Mouse (Mus musculus) ES-E14 (cell line): ENCODE measurements around the gene Slc25a51. TPM values are rescaled to one million over a fixed set of nuclear protein-coding genes. Genes with fewer than 3 reads are reported as not detected.
A peak's percentile ranks its signal among the peaks of the same experiment; 100 is the strongest.

Source experiments
- DNase-seq: peaks from one replicate; pipeline ENCODE4 v3.0.0-alpha.2; 2013; ENCODE audit warnings: low read depth, low spot score
- H3K27ac ChIP-seq: 2 replicates; pipeline ENCODE4 v1.5.1; 2012; ENCODE audit warnings: low read depth, mild to moderate bottlenecking, low read length, moderate library complexity, mixed read lengths; ENCODE audit not compliant: poor library complexity, insufficient read depth, severe bottlenecking
- H3K36me3 ChIP-seq: 2 replicates; pipeline ENCODE4 v1.6.1; 2012; ENCODE audit warnings: mild to moderate bottlenecking, low read length, moderate library complexity, mixed read lengths; ENCODE audit not compliant: control insufficient read depth, poor library complexity, insufficient read depth, severe bottlenecking
- H3K4me1 ChIP-seq, 2 experiments: fragments of 150-350 bp in 1 of 2; sonication (generic) in 1 of 2; 2 replicates each; pipeline ENCODE4 v1.6.1; 2012; ENCODE audit warnings: low read length in 2 of 2, mild to moderate bottlenecking in 1 of 2, mixed read lengths in 1 of 2; ENCODE audit not compliant: control insufficient read depth in 2 of 2, insufficient read depth in 2 of 2, poor library complexity in 1 of 2
- H3K4me3 ChIP-seq, 2 experiments: fragments of 150-350 bp in 1 of 2; sonication (generic) in 1 of 2; 2 replicates each; pipeline ENCODE4 v1.5.1; 2012; ENCODE audit warnings: low read length in 2 of 2, low read depth in 1 of 2, mild to moderate bottlenecking in 1 of 2, mixed read lengths in 1 of 2; ENCODE audit not compliant: insufficient read depth in 1 of 2, poor library complexity in 1 of 2, severe bottlenecking in 1 of 2
- H3K9ac ChIP-seq: 2 replicates; pipeline ENCODE4 v1.6.1; 2012; ENCODE audit warnings: low read depth, mild to moderate bottlenecking, low read length, mixed read lengths; ENCODE audit not compliant: poor library complexity, insufficient read depth, severe bottlenecking
- H3K9me3 ChIP-seq: fragments of 150-350 bp; sonication (generic); 2 replicates; pipeline ENCODE4 v1.6.1; 2012; ENCODE audit warnings: low read depth, mild to moderate bottlenecking, low read length; ENCODE audit not compliant: control insufficient read depth, insufficient read depth
- CHD2 ChIP-seq: IDR thresholded peaks from 2 replicates; pipeline ENCODE4 v1.6.1; 2014; ENCODE audit warnings: mild to moderate bottlenecking, low read depth, low read length, inconsistent platforms
- HCFC1 ChIP-seq: IDR thresholded peaks from 2 replicates; pipeline ENCODE4 v1.6.1; 2012; ENCODE audit warnings: low read length, inconsistent platforms, borderline replicate concordance; ENCODE audit not compliant: insufficient read depth
- MAFK ChIP-seq: IDR thresholded peaks from 2 replicates; pipeline ENCODE4 v1.6.1; 2014; ENCODE audit warnings: mild to moderate bottlenecking, low read depth, low read length, inconsistent platforms; ENCODE audit not compliant: insufficient read depth
- ZC3H11A ChIP-seq: IDR thresholded peaks from 2 replicates; pipeline ENCODE4 v1.6.1; 2012; ENCODE audit warnings: low read depth, mild to moderate bottlenecking, inconsistent platforms, low read length, borderline replicate concordance
- ZNF384 ChIP-seq: IDR thresholded peaks from 2 replicates; pipeline ENCODE4 v1.6.1; 2012; ENCODE audit warnings: low read depth, low read length, inconsistent platforms
- in situ Hi-C, 2 experiments: fragments of 600-800 bp; cut with MboI; formaldehyde crosslinking; loops; one replicate each; pipeline ENCODE4 v1.15.1; 2025; ENCODE audit warnings: low sequenced_read_pairs in 2 of 2, inconsistent platforms in 1 of 2; ENCODE audit not compliant: unreplicated experiment in 2 of 2
- total RNA-seq: library from RNA; depleted of rRNA; stranded (reverse); fragments of 300-350 nt; gene quantifications from 2 replicates; pipeline ENCODE4 v1.2.3, GENCODE M21; 2012

The Slc25a51 gene
- total RNA-seq, 1 experiment: 38.1 TPM

GRCm38 (mm10) chr4:45423406-45423805, 14.8 kb upstream of the Slc25a51 start:
- Histone ChIP-seq H3K4me1 (peaks cover 15 to 42% of the 10 kb centered on the region in 2 experiments), H3K9ac (0 out of 2 replicates have a peak overlapping the region, but pooled peaks have one; percentile 37), H3K27ac (no peak overlapping the region), H3K4me3 (no peak overlapping the region; a peak in 1 of 4 replicates), H3K9me3 (no peaks in the 10 kb centered on the region), H3K36me3 (peaks cover 3% of the 10 kb centered on the region; the same call in 1 of the 2 replicates)
- TF ChIP-seq CHD2 (no peak), ZC3H11A (no peak), ZNF384 (no peak), HCFC1 (no peak), MAFK (no peak)
- in situ Hi-C loops: loop anchor here in 1 of 2 experiments (25.0 kb wide), 1 partner anchor 364 kb away; the partner anchor contains the start of gene Aldh1b1
- peak; percentile 65 for DNase-seq

DNA sequence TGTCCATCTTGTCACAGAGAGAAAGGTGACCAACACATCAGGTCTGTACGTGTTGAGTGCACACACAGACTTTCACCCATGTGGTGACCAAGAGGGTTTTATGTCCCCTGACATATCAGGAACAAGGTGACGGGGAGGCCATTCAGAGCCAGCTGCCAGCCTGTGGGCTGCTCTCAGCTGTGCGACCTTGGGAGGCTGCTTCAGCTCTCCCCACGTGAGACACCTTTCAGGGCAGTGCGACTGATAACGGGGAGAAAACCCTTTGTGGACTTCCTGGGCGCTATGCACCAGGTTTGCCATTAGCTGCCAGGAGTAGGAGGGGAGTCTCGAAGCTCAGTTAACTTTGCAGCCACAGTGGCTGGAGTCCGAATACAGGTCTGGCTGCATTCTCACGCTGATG, 14.1 kb upstream of the Slc25a51 start:
- TF ChIP-seq CHD2: no peak
- no peak for TF ChIP-seq HCFC1
- no peak for TF ChIP-seq MAFK
- no peak for TF ChIP-seq ZNF384
- TF ChIP-seq ZC3H11A: no peak
- H3K36me3 ChIP-seq: peaks cover 3% of the 10 kb centered on the region; the same call in 1 of the 2 replicates
- no peak overlapping the region for H3K27ac ChIP-seq
- in situ Hi-C loops: loop anchor here in 1 of 2 experiments (25.0 kb wide), 1 partner anchor 365 kb away; the partner anchor contains the start of gene Aldh1b1
- no peaks in the 10 kb centered on the region for H3K9me3 ChIP-seq
- H3K9ac ChIP-seq: no peak overlapping the region; the same call in 1 of the 2 replicates
- no peak for DNase-seq
- H3K4me1 ChIP-seq: peaks cover 15 to 42% of the 10 kb centered on the region in 2 experiments
- no peak overlapping the region for H3K4me3 ChIP-seq

GRCm38 (mm10) chr4:45421519-45422260, 13.1 kb upstream of the Slc25a51 start:
- H3K4me1 ChIP-seq: peaks cover 13 to 36% of the 10 kb centered on the region in 2 experiments
- H3K4me3 ChIP-seq: no peak overlapping the region
- no peak overlapping the region for H3K9ac ChIP-seq
- H3K36me3 ChIP-seq: peaks cover 3% of the 10 kb centered on the region; the same call in 1 of the 2 replicates
- no peaks in the 10 kb centered on the region for H3K9me3 ChIP-seq
- no peak for TF ChIP-seq ZC3H11A
- TF ChIP-seq CHD2: no peak
- TF ChIP-seq MAFK: no peak
- no peak for TF ChIP-seq HCFC1
- TF ChIP-seq ZNF384: no peak
- DNase-seq: no peak
- in situ Hi-C loops: loop anchor here in 1 of 2 experiments (25.0 kb wide), 1 partner anchor 366 kb away; the partner anchor contains the start of gene Aldh1b1
- no peak overlapping the region for H3K27ac ChIP-seq

DNA sequence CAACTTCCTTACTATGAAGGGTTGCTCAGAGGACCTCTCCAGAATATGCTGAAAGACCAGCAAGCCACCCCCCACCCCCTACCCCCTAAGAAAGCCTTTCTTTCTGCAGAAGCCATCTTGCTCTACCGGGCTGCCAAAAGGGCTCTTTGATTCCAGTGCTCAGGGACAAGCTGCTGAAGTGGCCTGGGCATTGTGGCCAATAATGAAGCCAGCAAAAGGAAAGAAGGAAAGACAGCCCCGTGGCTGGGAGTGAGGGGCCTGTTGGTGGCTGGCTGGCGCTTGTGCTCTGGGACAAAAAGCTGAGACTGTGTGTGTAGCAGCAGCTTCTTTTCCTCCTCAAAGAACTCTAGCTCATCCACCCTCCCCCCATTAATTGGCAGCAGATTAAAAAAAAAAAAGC, 12.2 kb upstream of the Slc25a51 start:
- TF ChIP-seq MAFK (no peak), CHD2 (no peak), ZNF384 (no peak), HCFC1 (no peak), ZC3H11A (no peak)
- H3K4me3 ChIP-seq: no peak overlapping the region
- peaks cover 1% of the 10 kb centered on the region; the same call in 1 of the 2 replicates for H3K36me3 ChIP-seq
- in situ Hi-C loops: loop anchor here in 1 of 2 experiments (25.0 kb wide), 1 partner anchor 367 kb away; the partner anchor contains the start of gene Aldh1b1
- DNase-seq: no peak
- H3K9ac ChIP-seq: no peak overlapping the region
- no peak overlapping the region for H3K27ac ChIP-seq
- peaks cover 13 to 36% of the 10 kb centered on the region in 2 experiments for H3K4me1 ChIP-seq
- H3K9me3 ChIP-seq: no peaks in the 10 kb centered on the region
